Mouse (Mus musculus) gastrocnemius, adult 18-20 months (tissue): ENCODE data around the gene Itsn1. TPM values are rescaled to one million over a fixed set of nuclear protein-coding genes. Genes with fewer than 3 reads are reported as not detected.
A peak's percentile ranks its signal among the peaks of the same experiment; 100 is the strongest.

Experiments used
- DNase-seq: peaks from one replicate; pipeline ENCODE4 v3.0.0; 2021; ENCODE audit warnings: low spot score
- microRNA-seq: library from miRNA; unstranded; fragments of <30 nt; microRNA quantifications from one replicate; pipeline ENCODE4 v1.2.0, GENCODE M21; 2021
- total RNA-seq, 2 experiments: library from RNA; stranded (reverse); gene quantifications; 2 replicates each; pipeline ENCODE4 v1.2.3; 2021

Gene Itsn1
- total RNA-seq, 2 experiments from 2014 or later, result 62.8 to 63.5 TPM

DNA sequence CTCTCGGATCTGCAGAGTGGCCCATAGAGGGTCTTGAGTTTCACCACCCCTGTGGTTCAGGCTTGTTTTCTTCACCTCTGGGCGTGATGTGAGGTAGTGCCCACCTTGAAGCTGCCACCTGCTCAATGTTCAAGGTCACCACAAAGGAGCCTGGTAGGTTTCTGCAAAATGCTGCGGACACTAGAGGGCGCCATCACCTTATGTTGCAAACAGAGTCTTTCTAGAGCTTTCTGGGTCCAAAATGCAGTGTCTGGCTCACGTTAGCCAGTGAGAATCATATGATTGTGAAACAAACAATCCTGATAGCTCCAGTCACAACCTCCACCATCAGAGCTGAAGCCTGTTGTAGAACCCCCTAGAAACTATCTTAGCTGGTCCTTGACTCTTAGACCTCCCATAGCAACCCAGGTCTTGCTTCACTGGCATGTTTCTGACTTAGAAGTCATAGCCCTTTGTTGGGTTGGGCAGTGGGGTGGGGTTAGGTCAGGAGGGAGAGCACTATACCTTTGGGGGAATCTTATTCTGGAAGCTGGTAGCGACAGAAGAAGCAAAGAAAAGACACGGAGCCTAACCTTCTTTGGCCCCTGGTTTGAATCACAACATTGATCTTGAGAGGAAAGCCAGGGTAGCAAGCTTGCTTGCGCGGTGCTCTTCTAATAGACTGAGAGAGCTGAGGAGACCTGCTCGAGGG lies 207.4 kb downstream of the Itsn1 start:
- peak; percentile 81 for DNase-seq

DNA sequence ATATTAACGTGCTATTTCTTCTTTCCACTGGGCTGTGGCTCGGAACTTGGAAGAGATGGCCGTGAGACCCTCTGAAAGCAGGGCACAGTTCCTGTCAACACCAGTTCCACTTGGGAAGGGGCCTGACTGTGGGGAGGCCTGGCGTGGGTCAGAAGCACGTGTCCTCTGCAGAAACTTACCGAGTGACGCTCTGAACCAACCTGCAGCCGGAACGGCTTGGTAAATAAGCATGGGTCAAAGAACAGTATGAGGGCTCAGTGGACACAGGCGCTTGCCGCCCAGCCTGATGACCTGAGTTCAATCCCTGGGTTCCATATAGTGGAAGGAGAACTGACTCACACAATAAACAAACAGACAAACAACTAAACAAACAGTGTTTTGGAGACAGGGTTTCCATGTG lies 208.2 kb downstream of the Itsn1 start:
- no peak for DNase-seq

DNA sequence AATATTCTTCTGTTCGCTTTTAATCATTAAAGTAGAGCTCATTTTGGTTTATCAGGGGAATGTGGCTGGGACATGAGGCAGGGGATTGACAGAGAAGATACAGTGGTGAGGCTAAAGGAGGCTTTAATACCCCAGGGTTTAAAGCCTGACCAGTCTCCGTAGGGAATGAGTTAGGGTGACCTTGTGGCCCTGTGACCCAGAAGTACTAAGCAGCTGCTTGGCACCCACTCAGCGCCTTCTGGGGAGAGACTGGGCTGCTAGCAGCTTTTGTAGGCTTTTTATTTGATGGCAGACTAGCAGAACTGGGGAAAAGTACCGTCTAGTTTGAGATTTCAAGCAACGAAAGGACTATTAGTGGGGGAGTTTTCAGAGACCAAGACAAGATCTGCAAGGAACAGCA lies 209.1 kb downstream of the Itsn1 start:
- no peak for DNase-seq

- DNase-seq, result no peak
Measured at GRCm38 (mm10) chr16:91940726-91941125, 211.6 kb downstream of the Itsn1 start.

DNA sequence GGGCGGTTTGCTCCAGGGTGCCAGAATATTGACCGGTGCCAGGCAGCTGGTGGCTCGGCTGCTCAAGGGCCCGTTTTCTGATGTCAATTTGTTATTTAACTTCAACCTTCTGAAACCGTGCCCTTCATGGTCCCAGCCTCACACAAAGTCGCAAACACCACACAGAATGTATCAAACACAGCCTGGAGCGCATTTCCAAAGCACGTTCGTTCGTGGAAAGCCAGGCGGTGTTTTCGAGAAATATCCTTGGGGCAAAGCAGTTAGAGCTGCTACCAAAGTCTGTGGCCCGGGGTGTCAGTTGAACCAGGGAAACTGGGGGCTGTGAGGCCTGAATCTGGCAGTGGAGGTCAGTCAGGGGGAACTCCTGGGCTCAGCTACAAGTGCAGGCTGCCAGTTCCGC lies 213.1 kb downstream of the Itsn1 start:
- DNase-seq, result no peak

- DNase-seq, result no peak
Measured at GRCm38 (mm10) chr16:91946261-91946660, 217.2 kb downstream of the Itsn1 start.

GRCm38 (mm10) chr16:91947093-91947492 lies 218.0 kb downstream of the Itsn1 start:
- no peak for DNase-seq

DNA sequence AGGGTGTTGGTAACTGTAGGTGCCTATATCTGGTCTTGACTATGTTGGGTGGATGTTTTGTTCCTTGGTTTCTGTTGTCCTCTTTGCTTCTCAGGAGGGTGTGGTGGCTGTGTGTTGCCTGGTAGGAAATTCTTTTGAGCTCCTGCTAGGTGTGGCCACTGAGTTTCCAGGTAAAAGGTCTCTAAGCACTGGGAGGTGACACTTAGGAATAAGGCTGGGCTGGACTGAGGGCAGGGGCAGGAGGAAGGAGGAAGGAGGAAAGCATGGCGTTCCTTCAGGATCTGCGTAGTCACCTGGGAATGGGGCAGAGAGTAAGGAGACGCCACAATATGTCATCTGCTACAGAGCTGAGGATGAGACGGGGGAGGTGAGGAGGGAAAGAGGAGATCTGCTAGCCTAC lies 224.9 kb downstream of the Itsn1 start:
- DNase-seq, result no peak

DNA sequence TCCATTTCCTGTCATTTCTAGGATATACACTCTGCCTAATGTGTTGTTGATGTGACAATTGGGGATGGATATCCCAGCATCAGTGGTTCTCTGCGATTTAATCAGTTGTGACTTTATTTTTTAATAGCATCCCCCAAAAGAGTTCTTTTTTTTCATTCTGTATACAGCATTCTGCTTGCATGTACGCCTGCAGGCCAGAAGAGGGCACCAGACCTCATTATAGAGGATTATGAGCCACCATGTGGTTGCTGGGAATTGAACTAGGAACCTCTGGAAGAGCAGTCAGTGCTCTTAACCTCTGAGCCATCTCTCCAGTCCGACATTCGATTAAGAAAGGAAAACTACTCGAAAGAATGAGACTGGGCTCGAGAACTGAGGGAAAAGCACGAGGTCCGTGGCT lies 225.7 kb downstream of the Itsn1 start:
- DNase-seq, result no peak

GRCm38 (mm10) chr16:91962204-91962893 lies 233.3 kb downstream of the Itsn1 start:
- peak; percentile 16 for DNase-seq

DNA sequence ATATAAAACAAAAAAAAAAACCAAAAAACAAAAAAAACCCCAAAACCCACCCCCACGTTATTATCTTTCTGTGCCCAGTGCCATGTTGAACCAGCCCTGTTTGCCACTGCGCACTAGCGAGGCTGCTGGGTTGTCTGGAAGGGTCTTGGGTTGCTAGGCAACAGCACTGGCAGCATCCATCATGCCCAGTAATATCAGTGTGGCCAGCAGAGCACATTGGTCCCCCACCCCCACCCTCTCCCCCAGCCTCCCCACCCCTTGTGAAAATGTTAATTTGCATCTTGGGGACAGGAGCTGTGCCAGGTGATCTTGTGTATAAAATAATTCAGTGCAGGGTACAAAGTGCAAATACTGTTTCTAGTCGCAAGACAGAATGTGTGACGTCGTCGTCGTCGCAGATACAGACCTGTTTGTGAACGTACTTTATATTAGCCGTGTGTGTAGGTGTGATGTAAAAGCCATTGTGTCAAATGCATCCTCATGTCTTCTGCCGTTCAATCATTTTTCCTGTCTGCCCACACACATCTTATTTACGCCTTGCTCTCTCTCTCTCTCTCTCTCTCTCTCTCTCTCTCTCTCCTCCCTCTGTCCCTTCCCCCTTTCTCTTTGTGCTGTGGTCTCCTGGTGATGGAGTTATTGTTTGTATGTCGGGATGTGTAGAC lies 233.9 kb downstream of the Itsn1 start:
- DNase-seq, result no peak

GRCm38 (mm10) chr16:91963556-91963900 lies 234.4 kb downstream of the Itsn1 start:
- DNase-seq, result no peak

- DNase-seq, result no peak
Measured at GRCm38 (mm10) chr16:91964308-91965178, 235.5 kb downstream of the Itsn1 start.

DNA sequence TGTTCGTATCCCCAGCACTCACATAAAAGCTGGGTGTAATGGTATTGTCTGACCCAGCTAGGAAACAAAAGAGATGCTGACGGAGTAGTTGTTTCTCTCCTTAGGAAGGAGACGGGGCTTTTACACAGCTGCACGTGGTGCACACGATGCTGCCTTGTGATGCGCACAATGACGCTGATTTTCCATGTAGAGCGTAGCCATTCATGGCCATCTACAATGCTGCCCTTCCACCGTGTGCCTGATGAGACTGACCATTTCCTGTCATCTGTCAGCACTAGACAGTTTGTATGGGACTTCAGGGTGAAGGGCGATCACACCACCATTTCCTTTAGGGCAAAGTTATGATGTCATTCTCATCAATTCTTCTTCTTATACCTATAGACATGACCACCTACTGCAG lies 239.6 kb downstream of the Itsn1 start:
- no peak for DNase-seq

DNA sequence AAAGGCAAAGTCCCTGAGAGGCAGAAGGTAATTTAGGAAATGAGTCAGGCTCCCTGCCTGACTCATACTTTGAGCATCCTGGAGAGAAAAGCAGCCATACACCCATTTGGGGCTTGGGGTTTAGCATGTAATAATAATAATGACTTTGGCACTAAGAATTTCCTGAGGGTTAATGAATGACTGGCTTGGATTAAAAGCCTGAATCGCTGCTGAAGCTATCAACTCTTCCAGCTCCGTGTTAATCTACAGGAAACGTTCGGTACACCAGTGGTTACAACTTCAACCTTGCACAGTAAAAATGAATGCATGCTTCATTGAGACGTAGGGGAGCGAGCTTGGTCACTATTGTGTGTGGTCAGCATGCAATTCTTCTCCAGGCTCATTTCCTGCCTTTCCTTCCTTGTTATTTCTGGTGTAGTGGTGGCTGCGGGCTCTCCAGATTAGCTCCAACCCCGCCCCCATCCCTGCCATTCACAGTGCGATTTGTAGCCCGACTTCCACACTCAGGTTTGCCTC lies 240.5 kb downstream of the Itsn1 start:
- no peak for DNase-seq

Small RNA genes within 50 kb of the gene (microRNA-seq; reads per million reads assigned to microRNA genes)
- not detected for gene Gm27773

Other genes with a start within 250 kb of the Itsn1 start
- 10 to 100 TPM in 1 of 2 experiments, 1 to 10 TPM in 1; 9.8 to 12.2 TPM for gene Ifnar1, start 244.0 kb upstream of the Itsn1 start, total RNA-seq
- 10 to 100 TPM; 52.7 to 61.5 TPM for gene Ifngr2, start 182.2 kb upstream of the Itsn1 start, total RNA-seq
- 10 to 100 TPM; 13.1 to 15.1 TPM for gene Tmem50b, start 131.5 kb upstream of the Itsn1 start, total RNA-seq
- 10 to 100 TPM; 19.8 to 20.5 TPM for gene Dnajc28, start 110.3 kb upstream of the Itsn1 start, total RNA-seq
- gene Gart, start 82.3 kb upstream of the Itsn1 start, total RNA-seq, result 10 to 100 TPM; 60.8 to 64.6 TPM
- gene Son, start 81.8 kb upstream of the Itsn1 start, total RNA-seq, result 10 to 100 TPM; 92.4 to 97.4 TPM
- 1 to 10 TPM; 1.1 TPM for gene Donson, start 40.5 kb upstream of the Itsn1 start, total RNA-seq
- 10 to 100 TPM; 11.4 to 15.6 TPM for gene Cryzl1, start 306 bp upstream of the Itsn1 start, total RNA-seq